Mouse (Mus musculus) CD4-positive, CD25-positive, alpha-beta regulatory T cell, adult 4 months (primary cell): ENCODE measurements around the gene Ephx3. TPM values are rescaled to one million over a fixed set of nuclear protein-coding genes. Genes with fewer than 3 reads are reported as not detected.
A peak's percentile ranks its signal among the peaks of the same experiment; 100 is the strongest.

Experiments used
- ATAC-seq: one replicate; pipeline ENCODE4 v1.8.0; 2017
- polyA plus RNA-seq, 2 experiments: library from polyadenylated mRNA; unstranded; fragments of 100-300 nt; shearing (Covaris generic); gene quantifications; one replicate each; pipeline ENCODE4 v1.2.1; 2017

The Ephx3 gene
- polyA plus RNA-seq, 2 experiments from 2014 or later, result 0.22 TPM; not detected in 1

DNA sequence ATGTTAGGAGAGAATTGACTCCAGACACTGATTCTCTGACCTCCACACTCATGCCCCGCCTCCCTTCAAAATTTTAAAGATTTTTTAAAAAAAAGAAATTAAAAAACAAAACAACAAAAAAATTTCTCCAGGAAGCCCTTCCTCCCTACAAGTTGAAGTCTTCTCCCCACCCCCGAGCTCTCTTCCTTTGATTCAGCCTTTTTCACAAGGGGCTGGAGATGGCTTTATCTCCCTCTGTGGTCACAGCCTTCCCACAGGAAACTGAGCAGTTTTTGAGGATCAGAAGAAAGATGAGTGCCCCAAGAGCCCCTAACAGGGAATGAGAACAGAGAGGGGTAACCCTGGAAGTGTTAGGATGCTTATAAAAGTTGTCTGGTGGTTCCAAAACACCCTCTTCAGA is 16.9 kb downstream of the Ephx3 start:
- ATAC-seq, result no peak

DNA sequence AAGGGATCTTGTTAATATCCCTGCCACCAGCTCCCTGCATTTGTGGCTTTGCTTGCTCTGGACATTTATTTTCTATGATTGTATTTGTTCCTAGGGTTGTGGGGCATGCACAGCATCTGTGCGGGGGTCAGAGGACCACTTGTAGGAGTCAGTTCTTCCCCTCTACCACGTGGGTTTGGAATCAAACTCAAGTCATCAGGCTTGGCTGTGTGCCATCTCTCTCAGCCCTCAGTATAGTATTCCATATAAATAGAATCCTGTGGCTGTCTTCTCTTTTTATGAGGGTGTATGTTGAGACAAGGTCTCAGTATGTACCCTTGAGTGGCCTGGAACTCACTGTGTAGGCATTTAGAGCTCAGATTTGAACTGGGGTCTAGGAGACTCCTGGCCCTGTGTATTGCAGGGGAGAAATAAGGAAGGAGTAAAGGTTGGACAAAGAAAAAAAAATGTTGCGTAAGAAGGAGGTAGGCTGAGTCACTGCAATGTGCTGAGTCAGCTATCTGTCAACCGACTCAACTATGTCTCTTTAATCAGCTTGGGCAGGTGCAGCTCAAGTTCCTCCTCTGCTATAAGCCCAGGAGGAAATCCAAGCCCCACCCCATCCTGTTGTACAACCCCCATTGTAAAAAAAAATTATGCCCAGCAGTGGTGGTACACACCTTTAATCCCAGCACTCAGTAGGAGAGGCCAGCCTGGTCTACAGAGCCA is 19.7 kb downstream of the Ephx3 start:
- ATAC-seq, result no peak

DNA sequence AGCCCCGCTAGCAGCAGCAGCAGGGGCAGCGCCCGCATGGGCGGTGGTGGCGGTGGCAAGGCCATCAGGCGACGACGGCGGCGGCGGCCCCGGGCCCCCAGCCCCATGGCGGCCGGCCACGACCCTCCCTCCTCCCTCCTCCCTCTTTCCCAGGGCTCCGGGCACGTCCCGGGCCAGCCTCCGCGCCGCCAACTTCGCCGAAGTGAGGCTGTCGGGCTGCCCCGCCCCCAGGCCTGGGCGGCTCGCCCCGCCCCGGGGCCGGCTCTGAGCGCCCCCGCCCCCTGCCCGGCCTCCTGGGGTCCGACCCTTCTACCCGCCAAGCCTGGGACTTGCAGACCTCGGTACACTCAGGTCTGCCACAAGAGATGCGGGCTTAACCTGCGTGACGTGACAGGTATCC is 22.7 kb downstream of the Ephx3 start, which contains the start of gene Notch3:
Gene Notch3, minus strand, starts transcription at position 166 of the 400 bp plus-strand sequence.
- ATAC-seq, result no peak

DNA sequence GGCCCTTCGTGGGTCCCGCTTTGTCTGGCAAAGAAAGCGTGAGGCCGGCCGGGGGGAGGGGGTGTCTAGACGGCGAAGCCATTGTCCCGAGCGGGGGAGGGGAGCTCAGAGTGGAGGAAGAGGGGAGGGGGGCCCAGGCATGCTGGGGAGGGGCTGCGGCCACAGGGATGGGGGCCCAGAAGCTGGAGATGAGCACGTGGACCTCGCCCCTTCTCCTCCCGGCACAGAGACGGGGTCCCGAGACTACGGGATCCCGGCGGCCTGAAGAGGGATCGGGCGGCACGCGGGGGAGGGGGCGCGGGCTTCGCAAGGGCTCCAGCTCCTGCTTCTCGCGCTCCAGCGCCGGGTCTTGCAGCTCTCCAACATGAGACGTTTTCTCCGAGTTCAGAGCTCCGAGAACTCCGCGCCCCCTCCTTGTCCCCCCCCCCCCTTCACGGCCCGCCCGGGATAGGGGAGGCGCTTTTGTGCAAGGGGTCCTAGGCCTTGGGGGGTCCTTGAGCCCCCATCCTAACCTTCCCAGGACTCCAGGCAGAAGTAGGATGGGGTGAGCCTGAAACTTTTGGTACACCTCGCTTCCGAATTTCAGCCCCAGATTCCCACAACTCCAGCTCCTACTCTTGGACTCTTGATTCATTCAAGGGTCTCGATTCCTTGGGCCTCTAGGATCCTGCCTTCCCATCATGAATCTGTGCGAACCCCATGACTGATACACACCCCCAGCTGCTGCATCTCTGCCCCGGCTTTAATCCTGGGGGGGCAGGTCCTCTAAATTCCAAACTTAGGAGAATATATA is 23.4 kb downstream of the Ephx3 start:
- ATAC-seq, result peak; percentile 23

DNA sequence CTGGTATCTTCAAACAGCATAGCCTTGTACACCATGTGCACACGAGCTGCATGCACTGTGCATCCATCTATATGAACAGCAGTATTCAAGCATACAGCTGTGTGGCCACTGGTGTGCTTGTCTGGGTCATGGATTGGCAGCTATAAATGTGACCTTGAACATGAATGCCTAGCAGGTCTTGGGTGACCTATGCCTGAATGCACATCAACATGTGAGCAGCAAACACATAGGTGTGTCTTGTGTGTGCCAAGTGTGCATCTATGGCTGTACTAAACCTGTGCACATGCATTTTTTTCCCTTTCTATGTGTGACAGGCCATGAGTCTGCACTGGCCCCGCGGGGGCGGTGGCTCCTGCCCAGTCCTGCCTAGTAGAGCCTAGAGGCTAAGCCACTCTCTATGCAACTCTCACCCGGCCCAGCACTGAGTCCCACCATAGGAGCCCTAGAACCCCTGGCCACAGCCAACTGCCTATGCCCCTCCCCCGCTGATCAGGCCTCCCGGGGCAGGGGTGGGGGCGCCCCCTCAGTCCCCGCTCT is 24.0 kb downstream of the Ephx3 start:
- no peak for ATAC-seq

DNA sequence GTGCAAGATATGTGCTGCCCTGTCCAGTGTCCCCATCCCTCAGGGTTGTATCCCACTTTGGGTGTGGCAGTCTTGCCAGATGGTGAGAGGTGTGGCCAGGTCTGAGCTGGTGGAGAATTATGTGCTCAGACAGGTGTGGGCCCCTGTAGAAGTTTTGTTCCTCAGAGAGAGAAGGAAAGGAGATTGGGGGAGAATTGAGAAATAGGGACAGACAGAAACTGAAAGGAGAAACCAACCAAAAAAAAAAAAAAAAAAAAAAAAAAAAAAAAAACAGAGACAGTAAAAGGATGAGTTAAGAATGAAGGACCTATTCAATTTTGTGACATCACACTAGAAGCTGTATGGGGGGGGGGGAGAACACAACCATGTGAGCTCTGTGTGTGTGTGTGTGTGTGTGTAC is 24.6 kb downstream of the Ephx3 start:
- no peak for ATAC-seq

DNA sequence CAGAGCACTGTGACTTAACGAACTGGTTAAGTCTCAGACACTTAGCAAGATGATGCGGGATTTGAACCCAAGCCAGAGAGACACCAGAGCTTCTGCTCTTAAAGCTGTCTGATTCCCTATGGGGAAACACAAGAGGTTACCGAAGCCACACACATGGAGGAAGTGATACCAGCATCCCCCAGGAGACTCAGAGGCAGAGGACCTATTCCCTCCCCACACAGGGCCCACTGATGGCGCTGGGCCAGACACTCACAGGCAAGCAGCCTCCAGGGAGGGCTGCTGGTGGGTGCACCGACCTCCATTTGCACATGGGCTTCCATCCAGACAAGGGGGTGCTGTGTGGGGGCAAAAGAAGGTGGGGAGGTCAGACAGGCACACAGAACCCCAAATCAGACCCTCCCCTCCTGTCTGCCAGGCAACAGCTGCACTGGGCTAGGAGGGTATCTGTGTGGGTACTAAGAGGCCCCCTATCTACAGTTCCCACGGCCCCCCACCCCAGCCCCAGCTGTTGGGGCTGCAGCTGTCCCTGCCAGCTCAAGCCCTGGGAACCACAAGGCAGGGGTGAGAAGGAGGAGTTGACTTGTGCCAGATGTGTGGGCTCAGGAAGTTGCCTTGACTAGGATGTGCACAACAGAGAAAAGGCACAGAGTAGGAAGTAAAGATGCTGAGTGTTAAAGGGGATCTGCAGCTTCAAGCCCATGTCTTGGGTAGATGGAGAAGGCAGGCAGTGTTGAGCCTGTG is 25.3 kb downstream of the Ephx3 start:
- ATAC-seq, result no peak

DNA sequence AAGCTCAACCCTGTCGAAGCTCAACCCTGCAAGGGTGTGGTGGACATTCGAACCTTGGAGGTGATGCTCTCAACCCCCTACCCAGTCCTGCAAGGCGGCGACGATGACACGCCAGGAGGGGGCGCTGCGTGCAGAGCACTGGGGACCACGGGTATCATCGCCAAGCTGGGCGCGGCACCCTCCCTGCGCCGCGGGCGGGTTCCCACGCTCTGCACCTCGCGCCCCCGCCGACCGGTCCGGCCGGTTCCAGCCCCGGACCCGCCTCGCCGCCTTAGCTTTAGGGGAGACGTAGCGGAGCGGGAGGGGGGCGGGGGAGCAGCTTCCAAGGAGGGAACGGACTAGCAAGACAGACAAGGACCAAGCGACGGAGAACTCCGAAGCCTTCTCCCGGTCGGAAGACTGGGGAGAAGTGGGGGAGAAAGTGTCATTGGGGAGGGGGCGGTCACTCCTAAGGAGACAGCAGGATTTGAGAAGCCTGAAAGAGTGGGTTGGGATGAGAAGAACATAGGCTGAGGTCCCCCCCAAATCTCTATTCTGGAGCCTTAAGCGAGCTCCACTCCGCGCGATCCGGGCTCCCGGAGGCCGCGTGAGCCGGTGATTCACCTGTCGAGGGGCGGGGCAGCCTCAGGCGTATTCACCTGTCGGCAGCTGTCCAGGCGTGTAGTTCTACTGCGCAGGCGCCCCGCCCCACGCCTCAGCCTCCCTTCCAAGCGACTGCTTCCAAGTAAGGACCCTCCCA is 27.1 kb downstream of the Ephx3 start:
- ATAC-seq, result no peak

DNA sequence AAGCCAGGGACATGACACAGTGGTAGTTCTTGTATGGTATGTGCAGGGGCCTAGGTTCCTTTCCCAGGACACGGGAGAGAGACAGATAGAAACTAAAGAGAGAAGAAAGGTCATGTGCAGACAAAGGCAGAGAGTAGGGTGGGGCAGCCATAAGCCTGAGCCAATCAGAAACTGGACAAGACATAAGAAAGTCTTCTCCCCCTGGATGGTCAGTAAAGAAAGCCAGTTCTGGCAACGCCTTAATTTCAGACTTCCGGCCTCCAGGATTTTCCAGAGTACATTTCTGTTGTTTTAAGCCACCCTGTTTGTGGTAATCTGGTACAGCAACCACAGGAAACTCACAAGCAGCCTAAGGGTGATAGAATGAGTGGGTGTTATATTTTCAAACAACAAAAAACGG is 28.5 kb downstream of the Ephx3 start:
- no peak for ATAC-seq

DNA sequence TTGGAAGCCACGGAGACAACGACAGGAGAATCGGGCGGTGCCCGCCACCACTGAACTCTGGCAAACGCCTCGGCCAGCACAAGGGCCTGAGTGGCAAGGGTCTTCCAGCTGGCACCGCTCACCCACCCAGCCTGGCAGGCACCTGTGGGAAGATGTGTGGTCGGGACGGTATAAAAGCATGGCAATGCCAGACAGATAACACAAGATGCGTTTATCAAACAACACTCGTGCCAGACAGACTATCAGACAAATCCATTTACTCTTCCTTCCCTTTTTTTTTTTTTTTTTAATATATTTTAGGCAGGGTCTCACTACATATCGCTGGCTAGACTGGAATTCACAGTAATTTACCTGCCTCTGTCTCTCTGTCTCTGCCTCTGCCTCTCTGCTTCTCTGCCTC is 30.5 kb downstream of the Ephx3 start:
- no peak for ATAC-seq

DNA sequence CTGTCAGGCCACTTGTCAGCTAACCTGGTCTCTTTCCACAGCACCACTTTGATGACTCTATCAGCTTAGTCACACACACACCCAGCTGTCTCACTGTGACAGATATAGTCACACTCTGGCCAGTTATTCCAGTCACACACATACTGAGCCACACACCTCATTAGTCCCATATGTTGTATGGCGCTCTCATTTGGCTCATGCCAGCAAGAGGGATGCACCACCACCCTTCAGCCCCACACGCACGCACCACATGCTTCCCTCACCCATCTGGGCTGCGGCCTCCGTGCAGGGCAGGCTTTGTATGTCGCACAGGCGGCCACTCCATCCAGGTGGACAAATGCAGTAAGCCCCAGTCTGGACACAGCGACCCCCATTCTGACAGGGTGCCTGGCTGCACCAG is 42.6 kb downstream of the Ephx3 start:
- ATAC-seq, result no peak

DNA sequence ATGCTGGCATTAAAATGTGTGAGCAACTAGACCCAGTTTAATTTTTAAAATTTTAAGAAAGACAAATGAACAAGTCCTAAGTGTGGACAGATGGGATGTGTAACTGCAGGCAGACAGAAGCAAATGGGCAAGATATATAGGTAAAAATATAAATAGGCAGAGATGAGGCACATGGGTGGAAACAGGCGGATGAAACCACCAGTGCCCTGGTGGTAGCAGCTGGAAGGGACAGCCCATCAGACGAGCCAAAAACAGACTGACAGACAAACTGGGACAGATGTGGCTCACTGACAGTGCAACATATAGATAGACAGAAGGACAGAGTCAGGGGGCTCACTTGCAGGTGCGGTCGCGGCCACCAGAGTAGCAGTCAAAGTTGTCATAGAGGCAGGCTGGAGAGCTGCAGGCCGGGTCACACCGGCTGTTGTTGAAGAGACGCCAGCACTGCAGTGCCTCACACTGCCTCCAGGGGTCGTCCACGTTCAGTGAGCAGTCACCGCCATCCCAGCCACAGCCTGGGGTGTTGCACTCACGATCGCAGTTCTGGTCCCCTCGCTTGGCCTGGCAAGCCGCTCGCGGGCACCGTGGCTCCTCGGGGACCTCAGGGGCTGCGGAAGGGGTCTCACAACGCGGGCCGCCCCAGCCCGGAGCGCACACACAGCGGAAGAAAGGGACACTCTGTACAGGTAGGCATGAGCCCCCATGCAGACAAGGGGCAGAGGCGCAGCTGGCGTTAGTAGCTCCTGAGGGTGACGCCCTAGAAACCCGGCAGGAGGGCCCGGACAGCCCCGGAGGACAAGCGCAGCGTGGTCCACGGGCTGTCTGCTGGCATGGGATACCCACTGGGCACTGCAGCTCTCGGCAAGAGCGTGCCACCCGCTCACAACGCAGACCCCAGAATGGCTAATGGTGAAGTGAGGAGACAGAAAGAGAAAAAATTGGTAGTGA is 46.2 kb downstream of the Ephx3 start:
- peak; percentile 83 for ATAC-seq

DNA sequence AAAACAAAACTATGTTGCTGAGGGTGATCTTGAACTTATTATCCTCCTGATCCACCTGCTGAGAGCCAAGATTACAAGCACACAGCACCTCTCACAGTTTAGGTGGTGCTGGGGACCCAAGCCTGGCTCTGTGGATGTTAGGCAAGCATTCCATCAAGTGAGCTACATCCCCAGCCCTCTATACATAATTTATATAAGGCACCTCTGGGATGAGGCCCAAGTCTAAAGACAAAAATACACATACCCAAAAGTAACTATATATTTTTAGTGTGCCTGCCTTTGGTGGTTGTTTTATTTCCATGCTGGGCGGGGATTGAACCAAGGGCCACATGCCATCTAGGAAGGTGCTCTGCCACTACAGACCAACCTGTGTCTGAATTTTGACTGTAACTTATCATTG is 47.1 kb downstream of the Ephx3 start:
- ATAC-seq, result no peak

Other genes with a start within 250 kb of the Ephx3 start
- gene Rrp1b, start 153.4 kb downstream of the Ephx3 start, polyA plus RNA-seq, result 10 to 100 TPM; 57.7 to 68.2 TPM
- gene Hsf2bp, start 153.2 kb downstream of the Ephx3 start, polyA plus RNA-seq, result 1 to 10 TPM; 2.7 to 2.9 TPM
- under 1 TPM in 1 of 2 experiments, not detected in 1; 0.05 TPM for gene Notch3, start 22.7 kb downstream of the Ephx3 start, polyA plus RNA-seq
- gene Brd4, start 95.2 kb upstream of the Ephx3 start, polyA plus RNA-seq, result 10 to 100 TPM; 60.5 to 81.2 TPM
- gene Akap8, start 131.7 kb upstream of the Ephx3 start, polyA plus RNA-seq, result 100 to 1,000 TPM; 150 to 275 TPM
- gene Akap8l, start 161.1 kb upstream of the Ephx3 start, polyA plus RNA-seq, result 10 to 100 TPM; 58.1 to 59.3 TPM
- 10 to 100 TPM; 11.0 to 14.0 TPM for gene Wiz, start 199.9 kb upstream of the Ephx3 start, polyA plus RNA-seq
- 100 to 1,000 TPM in 1 of 2 experiments, 10 to 100 TPM in 1; 91.5 to 117 TPM for gene Rasal3, start 214.0 kb upstream of the Ephx3 start, polyA plus RNA-seq
- 100 to 1,000 TPM in 1 of 2 experiments, 10 to 100 TPM in 1; 86.6 to 132 TPM for gene Pglyrp2, start 234.6 kb upstream of the Ephx3 start, polyA plus RNA-seq